Mouse (Mus musculus): ENCODE results near the gene Bach2.
A peak's percentile ranks its signal among the peaks of the same experiment; 100 is the strongest.

Bach2 gene

GRCm38 (mm10) chr4:32506306-32506808, 267.8 kb downstream of the Bach2 start:
- DNase-seq, result no peak

GRCm38 (mm10) chr4:32507041-32507440, 268.4 kb downstream of the Bach2 start:
- no peak for DNase-seq

GRCm38 (mm10) chr4:32508572-32508971, 270.0 kb downstream of the Bach2 start:
- DNase-seq, result no peak

DNA sequence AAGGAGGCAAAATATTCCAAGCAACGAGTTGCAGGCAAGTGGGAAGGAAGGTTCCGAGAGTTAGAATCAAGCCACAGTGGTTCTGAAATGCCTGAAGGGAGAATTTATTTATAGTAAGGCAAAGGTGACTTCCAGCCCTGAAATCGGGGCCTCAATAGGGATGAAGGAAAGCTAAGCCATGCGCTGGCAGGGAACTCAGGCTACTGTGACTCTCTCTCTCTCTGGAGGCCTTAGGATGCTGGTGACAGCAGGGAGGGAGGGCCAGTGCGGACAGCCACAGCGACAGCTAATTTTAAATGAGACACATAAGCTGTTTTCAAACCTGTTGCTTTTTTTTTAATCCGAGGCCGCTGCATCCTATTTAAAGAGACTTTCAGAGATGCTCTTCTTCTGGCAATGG, 270.4 kb downstream of the Bach2 start:
- DNase-seq, result no peak

GRCm38 (mm10) chr4:32509832-32510612, 271.4 kb downstream of the Bach2 start:
- no peak for DNase-seq

GRCm38 (mm10) chr4:32510940-32511339, 272.3 kb downstream of the Bach2 start:
- DNase-seq, result no peak

GRCm38 (mm10) chr4:32516126-32516525, 277.5 kb downstream of the Bach2 start:
- DNase-seq, result no peak

- no peak for DNase-seq
Observed at GRCm38 (mm10) chr4:32518842-32519578, 280.4 kb downstream of the Bach2 start.

- no peak for DNase-seq
Observed at GRCm38 (mm10) chr4:32520628-32521360, 282.2 kb downstream of the Bach2 start.

DNA sequence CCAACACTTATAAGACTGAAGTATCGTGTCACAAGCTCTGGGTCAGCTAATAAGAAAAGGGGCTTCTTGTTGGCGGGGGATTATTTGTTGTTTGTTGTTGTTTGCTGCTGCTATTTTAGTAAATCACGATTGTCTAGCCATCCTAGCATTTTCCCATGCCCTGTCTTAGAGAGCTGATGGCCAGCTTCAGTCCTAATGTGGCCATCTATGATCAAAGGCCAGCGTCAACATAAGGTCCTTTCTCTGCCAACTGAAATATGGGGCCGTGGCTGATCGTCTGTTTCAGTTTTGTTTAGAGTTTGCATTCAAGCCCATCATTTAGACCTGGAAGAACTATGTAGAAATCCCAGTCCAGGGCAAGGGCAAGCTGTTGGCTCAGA, 282.7 kb downstream of the Bach2 start:
- no peak for DNase-seq

- DNase-seq, result no peak
Observed at GRCm38 (mm10) chr4:32522013-32522412, 283.4 kb downstream of the Bach2 start.

DNA sequence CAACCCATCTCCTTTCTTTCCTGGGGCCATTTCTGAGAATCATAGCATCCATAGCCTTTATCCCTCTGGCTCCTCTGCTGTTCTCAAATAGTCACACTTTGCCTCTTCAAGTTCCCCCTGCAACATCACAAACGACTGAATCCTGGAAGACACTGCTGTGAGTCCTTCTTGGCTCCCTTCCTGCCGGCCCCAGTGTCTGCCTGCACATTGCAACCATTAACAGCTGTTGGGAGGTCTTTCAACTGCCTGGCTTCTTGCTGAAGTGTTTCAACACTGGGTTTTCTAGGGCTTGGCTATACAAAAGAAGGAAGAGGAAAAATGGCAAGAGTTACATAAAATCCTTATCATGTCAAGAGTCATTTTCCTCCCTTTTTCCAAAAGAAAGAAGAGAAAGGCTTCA, 285.7 kb downstream of the Bach2 start:
- DNase-seq, result no peak

DNA sequence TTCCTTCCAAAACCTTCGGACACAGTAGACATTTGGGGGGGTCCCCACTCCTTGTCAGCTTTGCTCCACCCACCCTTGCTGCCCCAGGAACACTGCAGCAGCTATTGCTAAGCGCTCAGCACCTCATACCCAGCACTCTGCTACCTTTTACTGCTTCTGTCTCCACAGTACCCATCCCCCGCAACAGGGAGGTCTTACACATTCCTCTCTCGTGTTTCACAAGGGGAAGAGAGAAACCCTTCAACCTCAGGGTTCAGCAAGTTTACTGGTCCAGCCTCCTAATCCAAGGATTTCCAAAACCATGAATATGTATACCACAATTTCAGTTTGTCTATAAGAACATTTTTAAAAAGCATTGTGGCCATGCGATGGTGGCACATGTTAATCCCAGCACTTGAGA, 286.4 kb downstream of the Bach2 start:
- DNase-seq, result no peak

- DNase-seq, result no peak
Observed at GRCm38 (mm10) chr4:32526228-32526836, 287.7 kb downstream of the Bach2 start.

DNA sequence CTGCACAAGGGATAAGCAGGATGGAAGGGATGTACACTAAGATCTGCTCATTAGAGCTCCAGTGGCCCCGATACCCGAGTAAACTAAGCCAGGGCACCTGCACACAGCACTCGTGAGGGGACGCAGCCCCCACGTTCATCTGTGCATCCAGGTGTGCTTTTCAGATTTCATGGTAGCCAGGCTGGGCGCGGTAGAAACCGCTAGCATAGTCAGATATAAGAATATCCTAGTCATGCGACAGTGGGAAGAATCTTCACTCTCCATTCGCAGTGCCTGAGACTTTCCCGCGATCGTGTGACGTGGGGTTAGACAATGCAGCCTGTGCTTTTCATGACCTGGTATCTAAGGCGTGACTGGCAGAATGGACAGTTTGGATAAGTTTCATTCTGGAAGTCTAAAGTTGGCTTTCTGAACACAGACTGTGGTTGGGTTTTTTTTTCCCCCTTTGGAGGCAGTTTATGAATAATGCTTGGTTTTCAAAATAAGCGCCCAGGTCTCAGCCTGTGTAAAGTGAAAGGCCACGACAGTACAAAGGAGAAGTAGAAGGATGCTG, 290.9 kb downstream of the Bach2 start:
- DNase-seq, result no peak

DNA sequence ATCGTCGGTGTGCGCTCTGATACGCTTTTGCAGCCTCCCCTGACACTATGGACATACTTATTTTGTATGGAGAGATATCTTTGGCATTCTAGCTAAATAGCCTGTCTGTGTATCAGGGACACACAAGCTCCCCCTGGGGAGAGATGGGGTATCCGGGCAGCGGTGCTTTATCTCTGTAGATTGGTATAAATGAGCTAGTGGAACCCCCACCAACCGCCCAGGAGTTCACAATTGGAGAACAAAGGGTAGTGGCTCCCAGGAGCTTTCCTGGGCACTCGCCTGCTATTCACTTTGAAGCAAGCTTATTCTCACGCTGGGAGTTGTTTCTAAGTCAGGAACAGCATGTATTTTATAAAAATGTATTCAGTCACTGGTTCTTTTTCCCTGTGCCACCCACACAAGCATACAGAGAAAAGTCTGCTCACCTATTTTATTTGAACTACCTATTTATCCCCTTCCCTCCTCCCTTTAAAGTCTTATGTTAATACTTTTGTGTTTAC, 291.9 kb downstream of the Bach2 start:
- DNase-seq, result no peak

GRCm38 (mm10) chr4:32530921-32531846, 292.6 kb downstream of the Bach2 start:
- peak; percentile 36 for DNase-seq

DNA sequence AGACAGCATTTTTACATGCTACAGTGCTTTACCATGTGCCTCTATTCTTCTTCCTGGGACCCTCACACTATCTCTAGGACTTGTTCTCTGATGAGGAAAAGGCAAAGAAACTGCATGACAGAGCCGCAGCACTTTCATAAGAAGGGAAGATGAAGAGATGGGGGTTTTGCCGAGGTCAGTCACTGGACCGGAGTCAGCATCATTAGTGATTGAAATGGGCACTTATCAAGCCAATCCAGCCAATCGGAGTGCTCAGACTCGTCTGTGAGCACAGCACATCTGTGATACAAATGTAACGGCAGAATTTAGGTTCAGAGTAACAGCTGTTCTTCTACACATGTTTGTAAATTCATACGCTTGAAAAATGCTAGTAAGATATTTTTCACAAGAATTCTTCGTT, 293.5 kb downstream of the Bach2 start:
- DNase-seq, result no peak

GRCm38 (mm10) chr4:32533735-32534134, 295.1 kb downstream of the Bach2 start:
- DNase-seq, result no peak

DNA sequence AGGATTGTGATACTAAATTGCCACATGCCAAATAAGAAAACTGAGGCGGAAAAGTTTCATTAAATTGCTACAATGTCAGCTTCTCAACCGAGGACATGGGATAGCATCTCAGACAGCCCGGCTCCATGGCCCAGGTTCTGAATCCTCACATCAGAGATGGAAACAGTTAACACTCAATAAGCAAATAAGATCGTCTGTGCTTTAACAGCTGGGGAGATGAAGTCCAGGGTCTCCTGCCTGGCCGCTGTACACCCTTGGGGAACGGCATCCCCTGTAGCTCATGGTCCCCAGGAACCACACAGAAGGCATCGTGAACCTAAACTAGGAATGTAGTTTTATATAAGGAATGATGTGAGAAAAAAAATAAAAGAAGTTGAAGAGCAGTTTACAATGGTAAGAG, 297.0 kb downstream of the Bach2 start:
- no peak for DNase-seq

- no peak for DNase-seq
Observed at GRCm38 (mm10) chr4:32536870-32537508, 298.4 kb downstream of the Bach2 start.

Measured in liver (tissue).